Mouse (Mus musculus): Measurements from ENCODE around the gene Krtap5-4. TPM values are rescaled to one million over a fixed set of nuclear protein-coding genes. Genes with fewer than 3 reads are reported as not detected.

The Krtap5-4 gene
- total RNA-seq, 2 experiments from 2014 or later = not detected

Other genes with a start within 250 kb of the Krtap5-4 start
- 25.5 and 34.4 TPM in 2 replicates for gene Mob2, start 242.5 kb upstream of the Krtap5-4 start, total RNA-seq (2015)
- gene Mob2, start 242.5 kb upstream of the Krtap5-4 start, total RNA-seq (2017) = 29.7 and 31.7 TPM in 2 replicates
- gene Dusp8, start 207.7 kb upstream of the Krtap5-4 start, total RNA-seq (2015) = not detected in 2 replicates
- not detected in 2 replicates for gene Dusp8, start 207.7 kb upstream of the Krtap5-4 start, total RNA-seq (2017)
- not detected in 2 replicates for gene Gm45618, start 182.8 kb upstream of the Krtap5-4 start, total RNA-seq (2015)
- not detected in 2 replicates for gene Gm45618, start 182.8 kb upstream of the Krtap5-4 start, total RNA-seq (2017)
- not detected in 2 replicates for gene Gm39115, start 167.5 kb upstream of the Krtap5-4 start, total RNA-seq (2015)
- gene Gm39115, start 167.5 kb upstream of the Krtap5-4 start, total RNA-seq (2017) = not detected in 2 replicates
- not detected in 2 replicates for gene Gm45337, start 158.9 kb upstream of the Krtap5-4 start, total RNA-seq (2015)
- gene Gm45337, start 158.9 kb upstream of the Krtap5-4 start, total RNA-seq (2017) = not detected in 2 replicates
- gene Gm29735, start 146.4 kb upstream of the Krtap5-4 start, total RNA-seq (2015) = not detected in 2 replicates
- gene Gm29735, start 146.4 kb upstream of the Krtap5-4 start, total RNA-seq (2017) = not detected in 2 replicates
- not detected in 2 replicates for gene Gm4553, start 137.8 kb upstream of the Krtap5-4 start, total RNA-seq (2015)
- gene Gm4553, start 137.8 kb upstream of the Krtap5-4 start, total RNA-seq (2017) = not detected in 2 replicates
- not detected in 2 replicates for gene Krtap5-2, start 127.5 kb upstream of the Krtap5-4 start, total RNA-seq (2015)
- not detected in 2 replicates for gene Krtap5-2, start 127.5 kb upstream of the Krtap5-4 start, total RNA-seq (2017)
- gene Gm10153, start 113.2 kb upstream of the Krtap5-4 start, total RNA-seq (2015) = not detected in 2 replicates
- gene Gm10153, start 113.2 kb upstream of the Krtap5-4 start, total RNA-seq (2017) = not detected in 2 replicates
- not detected in 2 replicates for gene Krtap5-3, start 102.2 kb upstream of the Krtap5-4 start, total RNA-seq (2015)
- gene Krtap5-3, start 102.2 kb upstream of the Krtap5-4 start, total RNA-seq (2017) = not detected in 2 replicates
- gene Gm7579, start 91.7 kb upstream of the Krtap5-4 start, total RNA-seq (2015) = not detected in 2 replicates
- gene Gm7579, start 91.7 kb upstream of the Krtap5-4 start, total RNA-seq (2017) = not detected in 2 replicates
- gene Krtap5-5, start 73.6 kb upstream of the Krtap5-4 start, total RNA-seq (2015) = not detected in 2 replicates
- not detected in 2 replicates for gene Krtap5-5, start 73.6 kb upstream of the Krtap5-4 start, total RNA-seq (2017)
- not detected in 2 replicates for gene Gm40460, start 62.5 kb upstream of the Krtap5-4 start, total RNA-seq (2015)
- gene Gm40460, start 62.5 kb upstream of the Krtap5-4 start, total RNA-seq (2017) = not detected in 2 replicates
- gene Gm2431, start 45.2 kb upstream of the Krtap5-4 start, total RNA-seq (2015) = not detected in 2 replicates
- not detected in 2 replicates for gene Gm2431, start 45.2 kb upstream of the Krtap5-4 start, total RNA-seq (2017)
- gene Gm4559, start 29.2 kb upstream of the Krtap5-4 start, total RNA-seq (2015) = not detected in 2 replicates
- not detected in 2 replicates for gene Gm4559, start 29.2 kb upstream of the Krtap5-4 start, total RNA-seq (2017)
- gene Krtap5-1, start 6.4 kb upstream of the Krtap5-4 start, total RNA-seq (2015) = not detected in 2 replicates
- gene Krtap5-1, start 6.4 kb upstream of the Krtap5-4 start, total RNA-seq (2017) = not detected in 2 replicates
- 2.1 and 3.6 TPM in 2 replicates for gene Ifitm10, start 70.2 kb downstream of the Krtap5-4 start, total RNA-seq (2015)
- gene Ifitm10, start 70.2 kb downstream of the Krtap5-4 start, total RNA-seq (2017) = 0.48 and 1.4 TPM in 2 replicates
- gene Gm49369, start 79.1 kb downstream of the Krtap5-4 start, total RNA-seq (2015) = not detected in 2 replicates
- gene Gm49369, start 79.1 kb downstream of the Krtap5-4 start, total RNA-seq (2017) = 24.9 and 36.8 TPM in 2 replicates
- gene Ctsd, start 84.5 kb downstream of the Krtap5-4 start, total RNA-seq (2015) = 193 and 197 TPM in 2 replicates
- gene Ctsd, start 84.5 kb downstream of the Krtap5-4 start, total RNA-seq (2017) = 218 and 236 TPM in 2 replicates
- 0.39 TPM in 1 of 2 replicates, not detected in the other for gene Syt8, start 131.3 kb downstream of the Krtap5-4 start, total RNA-seq (2015)
- not detected in 2 replicates for gene Syt8, start 131.3 kb downstream of the Krtap5-4 start, total RNA-seq (2017)
- gene Tnni2, start 138.3 kb downstream of the Krtap5-4 start, total RNA-seq (2015) = 18.8 and 20.9 TPM in 2 replicates
- gene Tnni2, start 138.3 kb downstream of the Krtap5-4 start, total RNA-seq (2017) = 25.6 and 27.6 TPM in 2 replicates
- gene Lsp1, start 157.3 kb downstream of the Krtap5-4 start, total RNA-seq (2015) = 1,220 and 1,304 TPM in 2 replicates
- gene Lsp1, start 157.3 kb downstream of the Krtap5-4 start, total RNA-seq (2017) = 1,314 and 1,552 TPM in 2 replicates
- gene Tnnt3, start 195.3 kb downstream of the Krtap5-4 start, total RNA-seq (2015) = 1.4 and 1.5 TPM in 2 replicates
- gene Tnnt3, start 195.3 kb downstream of the Krtap5-4 start, total RNA-seq (2017) = 3.7 and 3.9 TPM in 2 replicates
- gene Mrpl23, start 229.1 kb downstream of the Krtap5-4 start, total RNA-seq (2015) = 3.8 and 12.3 TPM in 2 replicates
- 37.2 and 52.6 TPM in 2 replicates for gene Mrpl23, start 229.1 kb downstream of the Krtap5-4 start, total RNA-seq (2017)

All from megakaryocyte, adult 5-6 weeks (primary cell).